Mouse (Mus musculus) embryonic fibroblast, embryonic 13.5 days (primary cell): ENCODE measurements around the gene Tmem251.

Experiments used
- CTCF ChIP-seq: IDR thresholded peaks from 2 replicates; pipeline ENCODE4 v1.5.1; 2011; ENCODE audit warnings: mild to moderate bottlenecking, control low read depth, low read length, moderate library complexity, borderline replicate concordance; ENCODE audit not compliant: insufficient read depth
- POLR2A ChIP-seq: IDR thresholded peaks from 2 replicates; pipeline ENCODE4 v1.6.1; 2011; ENCODE audit warnings: low read depth, mild to moderate bottlenecking, control low read depth, low read length, moderate library complexity

GRCm38 (mm10) chr12:102776035-102776434 lies 32.5 kb downstream of the Tmem251 start:
- TF ChIP-seq POLR2A = no peak
- TF ChIP-seq CTCF = no peak
